Mouse (Mus musculus) cerebellum, adult (tissue): ENCODE data around the gene Olfm3.

Experiments used
- ATAC-seq: cut with Nextera tagmentation; 2 replicates; pipeline ENCODE4 v1.9.2; 2017; ENCODE audit warnings: mild to moderate bottlenecking, moderate library complexity, mixed read lengths; ENCODE audit not compliant: insufficient number of reproducible peaks, low FRiP score, low TSS enrichment

The Olfm3 gene

DNA sequence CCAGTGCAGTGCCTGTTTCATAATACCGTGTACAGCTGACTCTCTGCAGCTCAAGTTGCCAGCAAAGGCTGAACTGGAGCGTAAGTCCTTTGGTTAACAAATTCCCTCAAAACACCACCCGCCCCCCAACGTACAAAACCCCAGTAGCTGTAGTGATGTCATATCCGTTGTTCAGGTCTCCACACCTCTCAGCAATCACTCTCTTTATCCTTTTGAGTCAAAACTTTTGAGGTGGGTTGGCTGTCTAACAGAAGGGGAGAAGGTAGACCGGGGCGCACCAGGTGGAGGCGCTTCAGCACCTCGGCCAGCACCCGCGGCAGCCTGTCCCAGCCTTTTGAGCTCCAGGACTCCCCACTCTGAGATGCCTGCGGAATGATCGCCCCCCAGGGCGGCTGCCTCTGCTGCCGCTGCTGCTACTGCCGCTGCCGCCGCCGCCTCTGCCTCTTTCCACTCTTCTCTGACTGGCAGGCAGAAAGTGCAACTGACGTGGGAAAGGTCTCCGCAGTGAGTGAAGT lies at the start of gene Olfm3:
Gene Olfm3, plus strand, starts transcription at position 155 of the 515 bp plus-strand sequence.
- peak; percentile 87 for ATAC-seq

DNA sequence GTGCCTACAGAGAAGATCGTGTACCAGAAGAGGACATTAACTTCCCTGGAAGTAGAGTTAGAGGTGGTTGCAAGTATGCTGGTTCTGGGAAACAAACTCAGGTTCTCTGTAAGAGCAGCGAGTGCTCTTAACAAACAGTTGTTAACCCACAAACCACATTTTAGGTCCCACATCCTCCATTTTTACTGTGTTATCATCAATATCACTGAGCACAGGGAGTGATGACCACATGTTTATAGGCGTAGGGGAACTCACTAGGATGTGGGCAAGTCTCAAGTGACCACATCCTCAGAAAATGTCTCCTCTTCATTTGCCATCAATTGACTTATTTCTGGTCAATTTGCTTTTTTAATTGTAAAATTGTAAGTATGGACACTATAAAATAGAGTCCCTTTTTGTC lies 14.1 kb upstream of the Olfm3 start:
- no peak for ATAC-seq

DNA sequence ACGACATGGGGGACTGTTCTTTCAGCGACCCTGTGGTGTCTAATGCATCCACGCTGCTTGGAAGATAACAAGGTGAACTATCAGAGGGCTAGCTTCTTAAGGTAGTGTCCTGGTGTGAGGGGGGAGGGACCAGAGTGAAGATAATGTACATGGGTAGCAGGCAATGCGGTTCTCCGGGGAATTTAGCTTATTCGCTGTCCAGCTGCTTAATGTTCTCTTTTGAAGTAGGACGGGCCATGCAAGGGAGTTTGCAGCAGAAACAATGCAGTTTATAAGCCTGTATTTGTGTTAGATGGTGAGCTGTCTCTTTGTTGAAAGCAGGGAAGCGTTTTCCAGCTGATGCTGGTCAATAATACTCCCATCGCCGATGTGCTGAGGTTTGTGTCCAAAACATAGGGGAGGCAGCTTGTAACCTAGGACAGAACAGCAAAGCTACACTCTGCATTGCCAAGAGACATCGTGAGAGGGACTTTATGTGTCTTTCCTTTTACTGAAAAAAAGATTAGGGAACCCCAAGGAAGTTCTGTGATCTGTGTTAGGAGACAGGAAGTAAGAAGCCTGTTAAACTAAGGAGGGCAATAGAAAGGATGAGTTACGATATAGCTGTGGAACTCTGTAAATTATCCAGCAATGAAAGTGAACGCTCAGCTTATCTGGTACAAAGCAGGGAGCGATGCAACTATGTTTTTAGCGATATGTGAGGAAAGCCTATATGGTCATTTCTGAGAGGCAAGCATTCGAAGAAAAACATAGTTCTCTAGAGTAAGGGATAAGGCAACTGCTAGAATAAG lies 950 bp downstream of the Olfm3 start:
- peak; percentile 59 for ATAC-seq

DNA sequence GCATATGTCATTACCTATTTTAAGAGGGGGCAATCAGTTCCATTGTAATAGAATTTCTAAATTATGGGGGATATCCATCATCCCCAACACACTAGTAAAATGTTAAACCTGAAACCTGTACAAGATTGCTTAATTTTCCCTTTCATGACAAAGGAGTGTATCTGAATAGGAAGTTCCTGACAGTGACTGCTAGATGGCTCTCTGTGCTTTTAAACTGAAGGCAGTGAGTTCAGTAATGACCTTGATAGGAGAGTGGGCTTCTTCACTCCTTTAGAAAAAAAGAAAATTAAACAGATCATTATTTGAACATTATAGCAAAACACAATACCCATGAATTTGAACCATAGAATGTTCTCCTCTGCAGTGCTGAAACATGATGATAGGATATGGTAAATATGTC lies 3.7 kb downstream of the Olfm3 start:
- peak; percentile 63; the same call in 1 of the 2 replicates for ATAC-seq

DNA sequence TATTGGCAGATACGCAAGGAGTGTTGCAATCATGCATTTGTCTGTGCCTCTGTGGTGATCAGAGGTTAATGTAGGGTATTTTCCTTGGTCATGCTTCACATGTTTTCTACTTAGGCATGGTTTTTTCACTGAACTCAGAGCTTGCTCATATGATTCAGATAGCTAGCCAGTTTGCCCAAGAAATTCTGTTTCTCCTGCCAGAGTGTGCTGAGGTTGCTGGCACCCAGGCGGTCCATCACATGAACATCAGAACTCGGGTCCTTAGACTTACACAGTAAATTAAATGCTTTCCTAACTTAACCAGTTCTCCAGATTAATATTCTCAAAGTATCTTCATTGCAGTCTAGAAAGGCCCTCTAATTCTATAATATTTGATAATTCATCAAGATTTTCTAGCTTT lies 5.0 kb downstream of the Olfm3 start:
- no peak for ATAC-seq

DNA sequence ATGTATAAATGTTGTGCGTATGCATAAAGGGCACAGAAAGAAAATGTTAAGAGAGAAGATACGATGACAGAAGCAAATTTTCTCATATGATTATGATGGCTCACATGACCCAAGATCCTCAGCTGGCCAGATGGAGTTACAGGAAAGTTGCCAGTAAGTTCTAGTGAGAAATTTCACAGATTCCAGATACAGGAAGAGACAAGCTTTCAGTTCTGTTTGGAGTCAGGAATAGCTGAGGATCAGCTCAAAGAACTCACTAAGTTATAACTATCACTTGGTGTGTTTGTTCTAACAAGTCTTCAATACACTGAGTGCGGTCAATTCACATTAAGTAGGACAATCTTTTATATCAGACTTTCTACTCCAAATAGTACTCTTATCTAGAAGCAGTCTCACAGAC lies 16.2 kb downstream of the Olfm3 start:
- no peak for ATAC-seq

DNA sequence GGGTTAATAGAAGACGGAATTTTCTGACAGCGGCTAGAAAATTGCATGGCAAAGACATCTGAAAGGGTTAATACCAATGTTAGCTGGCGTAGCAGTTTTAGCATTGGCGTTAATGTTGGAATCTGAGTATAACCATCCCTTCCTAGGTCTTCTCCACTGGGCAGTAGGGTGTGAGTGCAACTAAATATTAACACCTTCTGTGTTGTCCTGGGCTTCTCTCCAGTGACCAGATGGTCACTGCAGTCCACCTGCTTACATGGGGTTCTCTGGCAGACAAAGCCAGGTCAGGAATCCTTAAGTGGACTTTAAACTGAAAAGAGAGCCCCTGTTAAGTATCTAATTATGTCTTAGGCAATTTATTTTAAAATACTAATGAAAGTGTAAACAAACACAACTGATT lies 25.7 kb downstream of the Olfm3 start:
- ATAC-seq: peak; percentile 98

DNA sequence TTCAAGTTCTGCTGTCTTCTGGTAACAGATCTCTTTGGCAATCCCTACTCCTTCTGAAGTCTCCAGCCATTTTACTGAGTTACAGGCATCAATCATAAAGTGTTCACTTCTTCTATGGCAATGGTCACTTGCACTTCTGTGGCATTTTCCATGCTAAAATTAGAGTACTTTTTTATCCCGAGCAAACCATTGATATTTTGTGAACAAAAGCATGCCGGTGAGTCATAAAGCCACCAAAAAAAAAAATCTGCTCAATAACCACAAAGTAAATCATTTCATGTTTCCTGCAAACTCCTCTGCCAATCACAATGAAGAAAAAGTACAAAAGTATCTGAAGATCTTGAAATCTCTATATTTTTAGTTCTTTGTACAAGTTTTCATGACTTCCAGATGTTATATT lies 26.5 kb downstream of the Olfm3 start:
- ATAC-seq: no peak

DNA sequence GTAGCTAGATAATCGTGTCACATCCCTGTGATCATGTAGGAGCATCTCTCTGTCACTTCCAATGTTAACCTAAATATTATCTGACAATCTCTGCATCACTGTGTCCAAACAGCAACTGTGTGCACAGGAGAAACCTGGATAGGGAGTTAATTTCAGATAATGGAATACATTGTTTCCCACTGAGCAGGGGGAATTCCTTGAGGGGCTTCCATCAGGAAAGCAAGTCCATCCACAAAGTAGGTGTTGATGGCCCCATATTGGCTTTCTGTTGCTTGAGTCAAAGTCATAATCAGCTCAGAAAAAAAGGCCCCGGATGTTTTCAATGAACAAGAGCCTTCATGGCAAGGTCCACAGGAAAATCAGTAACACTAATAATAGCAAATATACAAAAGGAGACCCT lies 26.9 kb downstream of the Olfm3 start:
- ATAC-seq: no peak

DNA sequence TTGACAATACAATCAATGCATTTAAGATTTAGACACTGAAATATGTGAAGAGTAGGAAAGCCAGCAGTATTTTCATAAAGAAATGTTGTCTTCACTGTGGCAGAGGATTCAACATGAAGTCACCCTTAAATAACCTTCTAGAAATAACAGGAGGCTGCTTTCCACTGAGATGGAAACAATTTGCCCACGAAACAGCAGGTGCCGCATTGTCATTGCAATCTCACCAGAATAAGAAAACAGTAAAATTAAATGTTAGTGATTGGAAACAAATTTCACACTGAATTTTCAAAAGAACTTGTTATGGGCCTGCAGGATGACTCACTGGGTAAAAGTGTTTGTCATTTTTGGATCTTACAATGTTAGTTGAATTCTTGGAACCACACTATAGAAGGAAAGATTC lies 29.0 kb downstream of the Olfm3 start:
- no peak for ATAC-seq

DNA sequence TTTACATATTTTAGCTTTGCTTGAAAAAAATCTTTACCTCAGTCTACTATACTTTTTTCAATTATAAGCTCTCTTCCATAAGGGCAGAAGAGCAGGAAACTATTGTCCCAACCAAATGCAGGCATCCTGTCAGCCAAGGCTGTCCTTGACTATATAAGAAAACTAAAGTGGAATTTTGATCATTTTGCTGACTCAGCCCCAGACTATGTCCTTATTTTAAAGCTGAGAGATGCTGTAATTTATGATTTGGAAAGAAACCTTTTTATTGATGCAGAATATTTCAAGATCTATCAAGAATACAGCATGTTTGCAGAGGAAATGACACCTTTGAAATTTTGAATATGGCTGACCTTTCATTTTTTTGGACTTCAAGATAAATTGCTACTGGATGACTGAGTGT lies 51.0 kb downstream of the Olfm3 start:
- no peak for ATAC-seq

DNA sequence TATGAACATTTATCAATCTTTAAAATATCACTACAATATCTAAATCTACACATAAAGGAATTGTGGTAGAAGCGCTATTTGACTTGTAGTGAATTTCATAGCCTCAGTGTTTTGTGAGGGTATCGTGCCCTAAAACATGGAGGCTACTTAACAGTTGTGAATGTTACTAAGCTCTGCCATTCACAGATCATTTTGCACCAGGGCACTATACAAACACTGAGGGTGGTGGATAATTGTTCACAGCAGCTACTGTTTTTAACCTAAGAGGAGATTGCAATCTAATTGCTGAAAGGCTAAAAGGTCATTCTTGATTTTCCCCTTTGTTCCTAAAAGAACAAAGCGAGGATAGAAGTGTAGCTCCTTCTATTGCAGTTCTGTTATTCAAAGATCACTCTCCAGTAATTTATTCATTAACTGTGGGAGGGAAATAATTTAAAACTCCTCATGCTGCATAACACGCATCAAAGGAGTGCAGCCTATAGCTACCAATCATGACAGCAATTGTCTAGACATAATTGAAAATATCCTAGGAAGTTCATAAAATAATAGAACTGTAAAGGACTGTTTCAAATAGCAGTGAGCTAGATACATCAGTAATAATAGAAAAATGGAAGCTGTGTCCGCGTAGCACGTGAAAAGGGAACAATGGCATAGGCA lies 55.6 kb downstream of the Olfm3 start:
- ATAC-seq: no peak

DNA sequence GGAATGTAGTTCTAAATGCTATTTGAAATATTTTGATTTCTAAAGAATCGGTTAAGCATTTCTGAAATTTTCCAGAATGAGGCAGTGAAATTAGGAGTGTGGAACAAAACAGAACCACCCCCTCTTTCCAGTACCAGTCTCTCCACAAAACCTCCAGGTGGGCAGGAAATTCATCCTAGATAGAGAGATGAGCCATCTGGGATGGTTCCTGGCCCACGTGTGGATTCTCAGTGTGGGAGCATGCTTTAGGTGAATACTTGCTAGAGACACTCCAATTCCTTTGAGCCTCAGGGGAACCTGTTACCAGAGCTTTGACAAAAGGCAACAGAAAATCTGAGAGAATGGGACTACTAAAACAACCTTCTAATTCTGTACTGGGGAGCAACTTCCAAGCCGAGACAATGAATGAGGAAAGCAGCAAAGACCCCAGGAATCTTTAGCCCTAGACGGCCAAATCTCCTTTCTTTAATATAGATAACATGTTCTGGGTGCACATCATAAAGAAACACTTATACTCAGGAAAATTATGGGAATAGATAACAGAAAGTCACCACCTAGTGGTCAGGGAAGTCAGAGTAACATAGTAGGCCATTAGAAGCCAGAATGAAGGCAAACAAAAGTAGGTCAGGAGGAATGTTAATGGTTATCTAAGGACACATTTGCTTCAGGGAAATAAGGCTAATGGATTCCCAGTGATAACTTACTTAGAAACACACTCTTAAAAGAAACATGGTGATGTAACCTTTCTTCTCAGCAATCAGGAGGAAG lies 58.6 kb downstream of the Olfm3 start:
- peak; percentile 99 for ATAC-seq

DNA sequence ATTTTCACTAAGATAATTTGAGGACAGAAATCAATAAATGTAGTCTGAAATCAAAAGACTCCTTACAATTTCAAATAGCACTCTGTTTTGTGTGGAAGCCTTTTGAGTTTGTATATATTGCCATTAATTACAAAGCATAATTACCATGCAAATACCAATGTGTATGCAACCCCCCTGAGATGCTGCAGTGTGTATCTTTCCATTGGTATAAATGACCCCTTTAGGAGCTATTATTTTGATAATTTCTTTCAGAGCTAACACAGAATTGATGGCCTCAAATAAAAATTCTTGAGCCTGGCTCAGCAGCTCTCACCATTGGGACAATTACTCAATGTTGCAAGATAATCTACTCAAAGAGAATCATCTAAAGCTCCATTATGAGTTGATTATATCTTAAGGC lies 67.3 kb downstream of the Olfm3 start:
- no peak for ATAC-seq

DNA sequence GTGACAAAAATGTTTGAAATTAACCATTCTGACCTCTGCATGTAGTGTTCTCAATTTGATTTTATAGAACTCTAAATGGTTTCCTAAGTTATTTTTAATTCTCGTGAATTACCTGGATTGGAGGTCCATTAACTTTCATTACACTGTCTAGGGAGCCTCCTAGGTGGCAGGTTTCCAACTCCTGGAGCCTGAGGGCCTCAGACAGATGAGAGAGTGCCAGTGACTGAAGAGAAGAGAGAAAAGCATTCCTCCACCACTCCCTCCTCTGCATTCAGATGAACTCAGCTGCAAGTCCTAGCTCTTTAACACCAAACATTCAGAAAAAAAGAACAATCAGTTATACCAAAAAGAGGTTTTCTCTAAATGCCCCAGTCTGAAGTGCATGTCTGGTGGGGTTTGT lies 68.6 kb downstream of the Olfm3 start:
- ATAC-seq: peak; percentile 79; the same call in 1 of the 2 replicates

DNA sequence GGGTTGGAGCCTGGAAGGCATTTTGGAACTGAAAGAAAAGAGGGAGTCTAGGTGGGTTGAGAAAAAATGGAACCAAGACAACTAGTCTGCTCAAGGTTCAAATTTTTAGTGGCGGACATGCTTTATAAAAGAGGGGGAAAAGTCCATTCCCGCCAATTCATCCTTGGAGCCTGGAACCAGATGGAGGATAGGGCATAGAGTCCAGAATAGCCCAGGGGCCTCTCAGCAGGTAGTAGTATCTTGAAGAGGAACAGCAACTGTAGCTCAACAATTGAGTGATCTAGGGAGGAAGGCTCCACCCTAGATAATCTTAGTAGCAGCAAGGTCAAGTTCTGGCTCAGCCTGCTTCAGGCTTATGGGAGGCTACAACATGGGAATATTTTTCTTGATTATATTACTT lies 87.0 kb downstream of the Olfm3 start:
- no peak for ATAC-seq

DNA sequence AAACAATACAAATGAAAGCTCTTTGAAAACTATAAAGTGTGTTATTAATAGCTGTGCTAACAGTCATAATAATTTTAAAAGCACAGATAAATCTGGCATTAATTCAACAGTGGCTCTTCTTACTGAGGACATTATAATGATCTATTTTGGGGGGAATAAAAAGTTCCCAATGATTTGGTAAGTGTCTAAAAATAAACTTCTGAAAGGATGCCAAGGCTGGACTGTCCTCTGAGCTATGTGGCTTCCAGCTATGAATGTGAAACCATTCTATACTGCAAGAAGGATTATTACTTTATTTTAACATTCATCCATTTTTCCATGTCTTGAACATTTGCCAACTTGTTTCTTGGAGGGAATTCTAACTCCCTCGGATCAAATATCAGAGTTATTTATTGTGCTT lies 92.1 kb downstream of the Olfm3 start:
- peak; percentile 72; the same call in 1 of the 2 replicates for ATAC-seq

DNA sequence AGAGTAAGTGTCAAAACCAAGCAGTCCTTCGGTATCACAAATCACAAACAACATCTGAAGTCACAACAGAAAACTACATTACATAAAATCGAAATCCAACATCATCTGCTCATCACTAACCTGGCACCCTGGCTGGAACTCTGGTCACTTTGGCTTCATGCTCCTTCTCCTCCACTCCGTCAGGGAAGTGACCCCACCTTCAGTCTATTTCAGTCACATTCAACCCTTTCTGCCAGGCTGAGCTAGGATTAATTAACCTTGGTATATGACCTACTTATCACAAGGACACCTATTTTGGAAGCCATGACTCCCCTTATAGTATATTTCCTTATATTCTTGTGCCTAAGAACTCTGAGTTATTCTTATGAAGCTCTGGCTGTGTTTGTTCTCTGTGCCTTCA lies 123.7 kb downstream of the Olfm3 start:
- 0 out of 2 replicates have a peak, but pooled peaks have one; percentile 31 for ATAC-seq

DNA sequence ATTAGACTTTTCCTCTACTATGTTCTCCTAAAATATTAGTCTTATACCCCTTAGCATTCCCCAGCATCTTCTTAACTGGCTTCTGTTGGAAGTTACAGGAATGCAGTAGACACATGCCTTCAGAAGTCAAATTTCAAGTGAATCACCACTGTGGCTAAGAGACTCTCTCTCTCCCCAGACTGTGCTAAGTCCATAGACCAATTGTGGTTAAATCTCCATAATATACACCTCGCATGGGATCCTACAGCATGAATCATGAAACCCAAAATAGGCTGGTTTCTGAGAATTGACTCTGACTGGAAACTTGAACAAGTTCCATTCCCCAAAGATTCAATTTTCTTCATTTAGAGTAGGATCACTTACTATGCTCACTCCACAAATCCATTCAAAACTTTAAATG lies 124.2 kb downstream of the Olfm3 start:
- ATAC-seq: peak; percentile 59

DNA sequence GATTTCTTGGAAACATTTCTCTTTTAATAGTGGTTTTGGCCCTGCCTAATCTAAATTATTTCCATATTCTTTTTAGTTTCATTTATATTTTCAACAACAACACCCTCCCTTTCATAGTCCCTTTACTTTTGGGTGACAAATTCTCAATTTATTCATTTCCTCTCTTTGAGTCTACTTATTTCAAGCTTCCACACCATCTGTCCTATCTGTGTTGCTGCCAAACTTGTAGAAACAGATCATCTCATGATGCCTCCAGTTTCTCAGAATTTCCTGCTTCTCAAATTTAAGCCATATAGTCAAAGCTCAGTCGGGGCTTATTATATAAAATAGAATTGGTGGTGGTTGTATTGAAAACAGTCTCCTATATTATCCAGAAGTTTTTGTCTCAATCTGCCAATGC lies 124.7 kb downstream of the Olfm3 start:
- peak; percentile 95 for ATAC-seq

DNA sequence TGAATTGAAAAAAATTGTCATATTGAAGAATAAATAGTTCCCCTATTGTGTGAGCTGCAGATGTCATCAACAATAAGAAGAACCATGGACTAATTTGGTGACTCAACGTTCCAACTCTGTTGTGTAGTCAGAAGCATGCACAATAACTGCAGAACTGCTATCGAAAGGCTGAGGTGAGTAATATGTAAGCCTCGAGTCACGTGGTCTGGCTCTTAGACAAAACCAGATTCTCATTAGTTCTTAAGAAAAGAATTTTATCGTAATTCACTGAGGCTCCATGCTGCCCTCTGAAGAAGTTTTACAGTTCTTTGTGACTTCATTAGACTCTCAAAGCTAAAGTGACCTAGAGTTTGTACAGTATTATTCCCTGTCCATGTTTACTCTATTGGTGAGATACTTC lies 145.2 kb downstream of the Olfm3 start:
- ATAC-seq: no peak
